Comparison of ENCODE assay signal across 8 mouse cellular contexts in genomic region chr8:71741687-71742114, GRCm38 (mm10). TPM values are rescaled to one million over a fixed set of nuclear protein-coding genes. Genes with fewer than 3 reads are reported as not detected.
DNase-seq lines count a peak whose midpoint lies in the region; ATAC-seq lines count a peak whose summit lies in the region.

No protein-coding gene starts in this region.

- H3K9ac ChIP-seq in liver, embryonic 12.5 days: no peak overlapping the region
- no peak overlapping the region for H3K9ac ChIP-seq in neural tube, embryonic 12.5 days

- H3K9me3 ChIP-seq in hindbrain, embryonic 10.5 days: no peaks in the 10 kb centered on the region
- no peaks in the 10 kb centered on the region for H3K9me3 ChIP-seq in liver, embryonic 12.5 days (replicated peaks)
- no peaks in the 10 kb centered on the region for H3K9me3 ChIP-seq in neural tube, embryonic 12.5 days

- H3K27ac ChIP-seq in hindbrain, embryonic 10.5 days: no peak overlapping the region
- H3K27ac ChIP-seq in liver, embryonic 12.5 days: no peak overlapping the region
- no peak overlapping the region for H3K27ac ChIP-seq in neural tube, embryonic 12.5 days

- DNase-seq in testis, postnatal 10 days (ENCODE audit: low spot score): peak; percentile 55
- no peak for DNase-seq in testis, postnatal 14 days (ENCODE audit: low spot score)
- DNase-seq in hindbrain, embryonic 10.5 days (ENCODE audit: low spot score): no peak
- DNase-seq in layer of hippocampus, adult 9-10 months (ENCODE audit: low spot score): no peak
- DNase-seq in thymus, postnatal 10 days (ENCODE audit: low spot score in 2 of 2): no peak

- H3K36me3 ChIP-seq in hindbrain, embryonic 10.5 days: no peaks in the 10 kb centered on the region
- H3K36me3 ChIP-seq in liver, embryonic 12.5 days: no peaks in the 10 kb centered on the region
- no peaks in the 10 kb centered on the region for H3K36me3 ChIP-seq in neural tube, embryonic 12.5 days

- peaks cover 9% of the 10 kb centered on the region for H3K4me1 ChIP-seq in hindbrain, embryonic 10.5 days (replicated peaks)
- peaks cover 9% of the 10 kb centered on the region for H3K4me1 ChIP-seq in liver, embryonic 12.5 days
- peaks cover 7% of the 10 kb centered on the region for H3K4me1 ChIP-seq in neural tube, embryonic 12.5 days

- peak overlapping the region; percentile 41 for H3K4me2 ChIP-seq in liver, embryonic 12.5 days
- peak overlapping the region; percentile 54 for H3K4me2 ChIP-seq in neural tube, embryonic 12.5 days (replicated peaks)

- peak; percentile 42; the same call in 1 of the 2 replicates for ATAC-seq in liver, embryonic 12.5 days
- no peak for ATAC-seq in neural tube, embryonic 12.5 days (ENCODE audit: low FRiP score, low read depth)
- ATAC-seq in monocyte, adult 5-6 weeks (replicated peaks; ENCODE audit: insufficient number of reproducible peaks, low FRiP score, low TSS enrichment, poor library complexity, severe bottlenecking): no peak

- H3K4me3 ChIP-seq in hindbrain, embryonic 10.5 days: peak overlapping the region; percentile 41
- H3K4me3 ChIP-seq in liver, embryonic 12.5 days: no peak overlapping the region
- no peak overlapping the region for H3K4me3 ChIP-seq in neural tube, embryonic 12.5 days

- WGBS in hindbrain, embryonic 10.5 days: 4% methylated on average over 19 of the region's 19 CpGs
- 8% methylated on average over 19 of the region's 19 CpGs for WGBS in liver, embryonic 12.5 days (ENCODE audit: insufficient replicate concordance)
- WGBS in neural tube, embryonic 12.5 days: 7% methylated on average over 19 of the region's 19 CpGs

- peaks cover 7% of the 10 kb centered on the region; the same call in 1 of the 2 replicates for H3K27me3 ChIP-seq in hindbrain, embryonic 10.5 days (ENCODE audit: insufficient read depth, poor library complexity, severe bottlenecking)
- peaks cover 14% of the 10 kb centered on the region; the same call in 1 of the 2 replicates for H3K27me3 ChIP-seq in liver, embryonic 12.5 days (replicated peaks)
- H3K27me3 ChIP-seq in neural tube, embryonic 12.5 days (replicated peaks): 0 out of 2 replicates have a peak, but pooled peaks cover 5% of the 10 kb centered on the region

RNA-seq across cellular contexts. Expression of gene Fcho1, which starts 16.2 kb away (rescaled TPM):
- 16.7 and 26.9 TPM in 2 replicates for polyA plus RNA-seq in hindbrain, embryonic 10.5 days (2016; fragmentation: Nextera tagmentation; extraction: Ambion mirVana)
- polyA plus RNA-seq in liver, embryonic 12.5 days (2016; fragmentation: Nextera tagmentation; extraction: Ambion mirVana): 19.5 and 20.6 TPM in 2 replicates
- 34.4 and 38.4 TPM in 2 replicates for polyA plus RNA-seq in neural tube, embryonic 12.5 days (2016; fragmentation: Nextera tagmentation; extraction: Ambion mirVana)
- total RNA-seq in monocyte, adult 5-6 weeks (2017): 17.3 to 92.4 TPM (median 17.6 TPM) in 3 replicates

RNA-seq across cellular contexts. Expression of gene B3gnt3, which starts 40.1 kb away (rescaled TPM):
- 0.64 and 1.0 TPM in 2 replicates for polyA plus RNA-seq in hindbrain, embryonic 10.5 days (2016; fragmentation: Nextera tagmentation; extraction: Ambion mirVana)
- polyA plus RNA-seq in liver, embryonic 12.5 days (2016; fragmentation: Nextera tagmentation; extraction: Ambion mirVana): 3.6 and 4.2 TPM in 2 replicates
- 0.54 and 0.67 TPM in 2 replicates for polyA plus RNA-seq in neural tube, embryonic 12.5 days (2016; fragmentation: Nextera tagmentation; extraction: Ambion mirVana)
- total RNA-seq in monocyte, adult 5-6 weeks (2017): 0.29 to 0.75 TPM in 2 of 3 replicates, not detected in the other

RNA-seq across cellular contexts. Expression of gene Insl3, which starts 52.7 kb away (rescaled TPM):
- 0.37 and 0.58 TPM in 2 replicates for polyA plus RNA-seq in hindbrain, embryonic 10.5 days (2016; fragmentation: Nextera tagmentation; extraction: Ambion mirVana)
- polyA plus RNA-seq in liver, embryonic 12.5 days (2016; fragmentation: Nextera tagmentation; extraction: Ambion mirVana): 1.5 and 2.1 TPM in 2 replicates
- 1.2 TPM in 1 of 2 replicates, not detected in the other for polyA plus RNA-seq in neural tube, embryonic 12.5 days (2016; fragmentation: Nextera tagmentation; extraction: Ambion mirVana)
- 14.1 TPM in 1 of 3 replicates, not detected in the others for total RNA-seq in monocyte, adult 5-6 weeks (2017)
